Mouse (Mus musculus) intestine, embryonic 14.5 days (tissue): ENCODE results near the gene Pigo. TPM values are rescaled to one million over a fixed set of nuclear protein-coding genes. Genes with fewer than 3 reads are reported as not detected.

Experiments used
- ATAC-seq: fragments of 200-750 bp; cut with Nextera tagmentation; replicated peaks from 2 replicates; pipeline ENCODE4 v1.8.0; 2017; ENCODE audit warnings: low read depth, moderate number of reproducible peaks, moderate TSS enrichment, moderate library complexity; ENCODE audit not compliant: low FRiP score, low TSS enrichment
- DNase-seq: peaks from one replicate; pipeline ENCODE4 v3.0.0-alpha.2; 2018; ENCODE audit warnings: low spot score
- H3K27ac ChIP-seq: fragments of 300-500 bp; sonication (generic); 2 replicates; pipeline ENCODE4 v1.5.1; 2014; ENCODE audit warnings: low read depth, mild to moderate bottlenecking, control low read depth
- H3K27me3 ChIP-seq: fragments of 300-500 bp; sonication (generic); replicated peaks from 2 replicates; pipeline ENCODE4 v1.6.1; 2014; ENCODE audit warnings: low read length, control low read depth; ENCODE audit not compliant: control insufficient read depth, insufficient read depth
- H3K36me3 ChIP-seq: fragments of 300-500 bp; sonication (generic); 2 replicates; pipeline ENCODE4 v1.6.1; 2014; ENCODE audit warnings: low read length, control low read depth; ENCODE audit not compliant: control insufficient read depth, insufficient read depth
- H3K4me1 ChIP-seq: fragments of 300-500 bp; sonication (generic); replicated peaks from 2 replicates; pipeline ENCODE4 v1.6.1; 2014; ENCODE audit warnings: low read length, control low read depth, mixed read lengths; ENCODE audit not compliant: control insufficient read depth, insufficient read depth
- H3K4me2 ChIP-seq: fragments of 300-500 bp; sonication (generic); 2 replicates; pipeline ENCODE4 v1.6.1; 2014; ENCODE audit warnings: low read length
- H3K4me3 ChIP-seq: fragments of 300-500 bp; sonication (generic); 2 replicates; pipeline ENCODE4 v1.5.1; 2014; ENCODE audit warnings: low read depth, low read length, control low read depth, mixed read lengths
- H3K9ac ChIP-seq: fragments of 300-500 bp; sonication (generic); 2 replicates; pipeline ENCODE4 v1.6.1; 2014; ENCODE audit warnings: mild to moderate bottlenecking, low read length
- H3K9me3 ChIP-seq: fragments of 300-500 bp; sonication (generic); 2 replicates; pipeline ENCODE4 v1.6.1; 2016; ENCODE audit warnings: low read length, control low read depth; ENCODE audit not compliant: control insufficient read depth
- WGBS: fragments of 180-500 bp; shearing (Covaris S2); extraction: QIAGEN DNeasy Blood & Tissue Kit; methylation state at CpG from one replicate; pipeline ENCODE4 v1.1.7; 2014; 5-methylcytosine and 5-hydroxymethylcytosine counted together
- polyA plus RNA-seq: library from polyadenylated mRNA; unstranded; fragments of >200 nt; fragmentation: Nextera tagmentation; extraction: Ambion mirVana; gene quantifications from 2 replicates; pipeline ENCODE4 v1.2.1, GENCODE M21; 2014

Gene Pigo
- polyA plus RNA-seq, 1 experiment from 2014 or later, result 22.6 TPM

DNA sequence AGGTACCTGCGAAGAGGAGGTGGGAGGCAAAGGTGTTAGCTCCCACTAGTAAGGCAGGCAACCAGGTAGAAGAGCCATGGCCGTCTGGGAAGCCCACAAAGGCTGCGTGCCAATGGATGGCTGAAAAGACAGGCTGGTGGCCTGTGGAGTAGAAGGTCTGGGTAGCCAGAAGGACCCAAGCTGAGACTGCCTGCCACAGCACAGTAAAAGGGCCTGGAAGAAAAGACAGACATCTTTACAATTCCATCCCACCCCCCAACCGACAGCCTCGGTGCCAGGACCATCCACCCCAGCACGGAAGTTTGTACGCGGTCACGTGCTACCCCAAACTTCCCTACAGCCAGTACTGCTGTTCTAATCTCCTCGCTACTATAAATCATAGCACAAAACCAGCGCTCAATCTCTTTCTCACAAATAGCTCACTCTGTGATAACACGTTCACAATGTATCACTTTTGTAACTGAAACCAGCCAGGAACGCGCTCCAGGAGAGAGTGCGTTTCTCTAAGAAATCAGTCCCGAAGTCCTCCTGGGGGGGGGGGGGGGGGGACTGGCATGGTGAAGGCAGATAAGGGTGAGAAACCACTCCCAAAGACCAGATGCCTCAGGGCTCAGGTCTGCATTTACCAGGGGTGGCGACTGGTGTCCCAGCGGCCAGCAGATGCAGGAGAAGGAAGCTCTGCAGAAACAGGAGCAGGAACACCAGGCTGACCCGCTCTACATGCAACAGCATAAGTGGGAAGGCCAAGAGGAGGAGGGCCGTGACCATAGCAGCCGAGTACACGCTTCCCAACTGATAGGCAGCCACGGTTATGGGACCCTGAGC is 5.8 kb downstream of the Pigo start:
- DNase-seq, result no peak
- Histone ChIP-seq H3K27me3 (no peaks in the 10 kb centered on the region), H3K36me3 (peaks cover 72% of the 10 kb centered on the region), H3K4me3 (no peak overlapping the region), H3K4me2 (no peak overlapping the region), H3K4me1 (peaks cover 8% of the 10 kb centered on the region), H3K9me3 (no peaks in the 10 kb centered on the region), H3K9ac (no peak overlapping the region), H3K27ac (no peak overlapping the region)
- WGBS, result 91% methylated on average over 23 of the region's 23 CpGs
- no peak for ATAC-seq

- 89% methylated on average over 10 of the region's 10 CpGs for WGBS
- Histone ChIP-seq H3K9me3 (no peaks in the 10 kb centered on the region), H3K9ac (no peak overlapping the region), H3K36me3 (peaks cover 72% of the 10 kb centered on the region), H3K4me3 (no peak overlapping the region), H3K27me3 (no peaks in the 10 kb centered on the region), H3K4me1 (peaks cover under 1% of the 10 kb centered on the region; the same call in 1 of the 2 replicates), H3K4me2 (no peak overlapping the region), H3K27ac (no peak overlapping the region)
- no peak for DNase-seq
- ATAC-seq, result no peak
These were observed 6.4 kb downstream of the Pigo start for GRCm38 (mm10) chr4:43019176-43019575.

DNA sequence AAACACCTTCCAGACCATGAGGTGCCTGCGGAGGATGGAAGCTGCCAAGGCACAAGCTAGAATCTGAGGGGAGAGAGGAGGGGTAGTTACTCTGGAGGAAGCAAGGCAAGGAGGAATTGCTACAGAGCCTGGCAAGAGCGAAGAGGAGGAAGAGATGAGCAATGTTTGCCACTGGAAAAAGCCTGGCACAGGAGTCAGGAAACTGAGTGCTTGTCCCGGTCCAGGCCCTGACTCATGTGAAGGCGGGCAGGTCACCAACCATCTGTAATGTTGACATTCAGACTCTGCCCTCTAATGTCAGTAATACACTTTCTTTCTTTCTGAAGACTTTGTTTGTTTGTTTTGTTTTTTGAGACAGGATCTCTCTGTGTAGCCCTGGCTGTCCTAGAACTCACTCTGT is 7.5 kb downstream of the Pigo start:
- WGBS, result 92% methylated on average over 4 of the region's 4 CpGs
- ATAC-seq (no peak), DNase-seq (no peak)
- H3K36me3 ChIP-seq, result peaks cover 63% of the 10 kb centered on the region
- no peaks in the 10 kb centered on the region for H3K9me3 ChIP-seq
- H3K4me2 ChIP-seq, result no peak overlapping the region
- no peak overlapping the region for H3K27ac ChIP-seq
- H3K9ac ChIP-seq, result no peak overlapping the region
- no peaks in the 10 kb centered on the region for H3K27me3 ChIP-seq
- no peak overlapping the region for H3K4me3 ChIP-seq
- H3K4me1 ChIP-seq, result no peaks in the 10 kb centered on the region

GRCm38 (mm10) chr4:43012091-43012490 is 13.5 kb downstream of the Pigo start:
- H3K27ac ChIP-seq, result no peak overlapping the region
- WGBS, result 93% methylated on average over 1 of the region's 1 CpGs
- H3K4me1 ChIP-seq, result peaks cover 5% of the 10 kb centered on the region; the same call in 1 of the 2 replicates
- H3K4me2 ChIP-seq, result no peak overlapping the region
- H3K36me3 ChIP-seq, result peaks cover 7% of the 10 kb centered on the region; the same call in 1 of the 2 replicates
- H3K9me3 ChIP-seq, result no peaks in the 10 kb centered on the region
- H3K9ac ChIP-seq, result no peak overlapping the region
- H3K4me3 ChIP-seq, result no peak overlapping the region
- H3K27me3 ChIP-seq, result no peaks in the 10 kb centered on the region
- DNase-seq, result no peak
- ATAC-seq, result no peak

DNA sequence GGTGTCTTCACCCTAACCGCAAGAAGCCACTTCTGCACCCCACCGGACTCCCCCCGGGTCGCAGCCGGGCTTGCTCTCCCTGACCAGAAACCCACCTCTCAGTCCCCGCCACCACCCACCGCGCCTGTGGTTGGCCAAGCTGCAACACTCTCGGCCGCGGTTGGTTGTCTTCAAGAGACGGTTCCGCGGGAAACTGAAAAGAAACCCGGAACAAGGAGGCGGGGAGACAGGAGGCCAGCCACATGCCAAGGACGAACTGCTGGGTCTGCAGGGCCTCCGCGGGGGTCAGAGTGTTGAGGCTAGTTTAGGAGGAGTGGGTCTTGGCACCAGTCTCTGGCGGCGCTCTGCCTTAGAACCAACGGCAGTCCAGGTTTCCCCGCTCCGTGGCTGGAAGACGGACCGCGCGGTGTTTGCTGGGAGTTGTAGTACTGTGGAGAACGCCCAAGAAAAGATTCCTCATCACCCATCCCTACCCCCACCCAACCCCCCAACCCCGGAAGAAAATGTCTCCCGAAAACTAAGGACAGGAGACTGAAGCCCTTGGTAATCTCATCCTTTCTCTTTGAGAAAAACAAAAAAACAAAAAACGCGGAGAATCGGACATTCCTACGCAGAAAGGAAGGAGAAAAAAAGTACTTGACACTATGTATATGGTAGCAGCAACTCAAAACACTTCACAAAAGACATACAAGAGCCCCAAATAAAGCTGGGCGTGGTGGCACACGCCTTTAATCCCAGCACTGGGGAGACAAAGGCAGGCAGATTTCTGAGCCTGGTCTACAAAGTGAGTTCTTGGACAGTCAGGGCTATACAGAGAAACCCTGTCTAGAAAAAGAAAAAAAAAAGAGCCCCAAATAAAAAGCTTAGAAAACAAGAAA is 15.2 kb downstream of the Pigo start, which contains the start of gene Fancg:
TSS of gene Fancg (minus strand) at position 346 of the 878 bp plus-strand sequence.
- DNase-seq (peak; percentile 94), ATAC-seq (peak; percentile 90)
- Histone ChIP-seq H3K27me3 (no peaks in the 10 kb centered on the region), H3K4me1 (peaks cover 5% of the 10 kb centered on the region; the same call in 1 of the 2 replicates), H3K9me3 (no peaks in the 10 kb centered on the region), H3K36me3 (0 out of 2 replicates have a peak, but pooled peaks cover 8% of the 10 kb centered on the region), H3K4me3 (peak within 1 kb of the TSS; percentile 83), H3K4me2 (peak within 1 kb of the TSS; percentile 92), H3K9ac (peak within 1 kb of the TSS; percentile 65), H3K27ac (peak within 1 kb of the TSS; percentile 43; the same call in 1 of the 2 replicates)
- WGBS, result 2% methylated on average over 37 of the region's 37 CpGs

DNA sequence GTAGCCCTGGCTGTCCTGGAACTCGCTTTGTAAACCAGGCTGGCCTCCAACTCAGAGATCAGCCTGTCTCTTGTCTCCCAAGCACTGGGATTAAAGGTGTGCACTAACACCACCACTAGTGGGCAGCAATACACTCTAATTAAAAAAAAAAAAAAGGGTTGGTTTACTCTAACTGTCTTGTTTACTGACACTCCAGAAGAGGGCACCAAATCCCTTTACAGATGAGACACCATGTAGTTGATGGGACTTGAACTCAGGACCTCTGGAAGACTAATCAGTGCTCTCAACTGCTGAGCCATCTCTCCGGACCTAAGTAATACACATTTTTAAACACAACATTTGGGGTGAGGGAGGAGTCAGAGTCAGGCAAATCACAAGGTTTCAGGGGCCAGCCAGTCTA is 19.9 kb downstream of the Pigo start:
- H3K9me3 ChIP-seq, result no peaks in the 10 kb centered on the region
- H3K27ac ChIP-seq, result no peak overlapping the region
- DNase-seq, result no peak
- H3K4me2 ChIP-seq, result no peak overlapping the region
- H3K9ac ChIP-seq, result no peak overlapping the region
- WGBS, result 56% methylated on average over 2 of the region's 2 CpGs
- H3K36me3 ChIP-seq, result 0 out of 2 replicates have a peak, but pooled peaks cover 8% of the 10 kb centered on the region
- no peak for ATAC-seq
- no peak overlapping the region for H3K4me3 ChIP-seq
- peaks cover 5% of the 10 kb centered on the region; the same call in 1 of the 2 replicates for H3K4me1 ChIP-seq
- no peaks in the 10 kb centered on the region for H3K27me3 ChIP-seq

DNA sequence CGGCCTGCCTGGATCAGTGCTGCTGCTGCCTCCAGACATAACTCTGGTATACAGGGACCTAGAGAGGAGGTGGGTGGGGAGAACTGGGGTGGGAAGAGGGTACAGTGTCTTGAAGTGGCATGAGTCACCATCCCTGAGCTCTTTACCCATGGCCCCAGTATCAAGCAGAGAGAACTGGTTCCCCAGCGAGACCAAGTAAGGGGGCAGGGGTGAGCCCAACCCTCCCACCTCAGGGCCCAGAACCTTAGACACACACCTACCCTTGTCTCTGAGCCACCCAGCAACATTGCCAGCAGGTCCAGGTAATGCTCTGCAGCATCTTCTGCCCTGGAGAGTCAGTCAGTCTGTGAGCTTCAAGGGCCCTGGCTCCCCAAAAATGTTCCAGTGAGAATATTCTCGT is 20.7 kb downstream of the Pigo start:
- WGBS, result 93% methylated on average over 3 of the region's 3 CpGs
- H3K9me3 ChIP-seq, result no peaks in the 10 kb centered on the region
- H3K27me3 ChIP-seq, result no peaks in the 10 kb centered on the region
- no peak overlapping the region for H3K27ac ChIP-seq
- H3K4me2 ChIP-seq, result no peak overlapping the region
- H3K9ac ChIP-seq, result no peak overlapping the region
- ATAC-seq, result no peak
- 0 out of 2 replicates have a peak, but pooled peaks cover 8% of the 10 kb centered on the region for H3K36me3 ChIP-seq
- DNase-seq, result no peak
- no peak overlapping the region for H3K4me3 ChIP-seq
- peaks cover 5% of the 10 kb centered on the region; the same call in 1 of the 2 replicates for H3K4me1 ChIP-seq

DNA sequence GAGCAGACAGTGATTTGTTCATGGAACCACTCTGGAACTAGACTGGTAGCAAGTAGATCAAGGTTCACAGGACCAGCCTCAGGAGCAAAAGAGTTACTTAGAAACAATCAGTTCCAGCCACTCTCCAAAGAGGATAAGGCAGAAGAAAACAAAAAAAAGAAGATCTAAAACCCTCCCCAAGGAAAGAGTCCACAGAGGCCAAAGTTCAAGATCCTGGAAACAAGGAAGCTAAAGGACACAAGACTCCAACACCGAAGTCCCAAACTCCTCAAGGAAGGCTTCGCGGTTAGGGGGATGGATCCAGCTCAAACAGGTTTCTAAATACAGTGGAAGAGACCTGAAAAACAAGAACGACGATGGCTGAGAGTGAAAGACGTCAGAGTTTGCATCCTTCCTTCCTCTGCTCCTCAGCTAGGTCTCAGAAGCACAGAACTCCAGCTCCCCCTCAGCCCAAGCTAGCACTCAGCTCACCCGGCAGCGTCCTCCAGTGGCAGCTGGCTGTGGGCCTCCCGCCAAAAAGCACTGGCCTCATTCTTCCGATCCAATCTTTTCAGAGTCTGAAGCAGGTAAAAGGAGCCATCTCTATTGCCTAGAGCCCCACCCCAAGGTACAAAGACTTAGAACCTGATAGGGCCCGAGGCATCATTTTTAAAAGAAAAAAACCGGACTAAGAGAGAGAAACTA is 22.7 kb downstream of the Pigo start:
- ATAC-seq, result no peak
- DNase-seq, result no peak

More for the DNA sequence above, 22.7 kb downstream of the Pigo start:
- WGBS, result 75% methylated on average over 12 of the region's 12 CpGs
- no peak overlapping the region for H3K9ac ChIP-seq
- H3K4me3 ChIP-seq, result no peak overlapping the region
- H3K36me3 ChIP-seq, result 0 out of 2 replicates have a peak, but pooled peaks cover 8% of the 10 kb centered on the region
- no peaks in the 10 kb centered on the region for H3K27me3 ChIP-seq
- no peak overlapping the region for H3K4me2 ChIP-seq
- H3K4me1 ChIP-seq, result peaks cover 12% of the 10 kb centered on the region
- no peak overlapping the region for H3K27ac ChIP-seq
- H3K9me3 ChIP-seq, result no peaks in the 10 kb centered on the region
